Mouse (Mus musculus) T-helper 17 cell (primary cell): Measurements from ENCODE around the gene Adamts3.

ENCODE experiments used
- in situ Hi-C, 2 experiments: fragments of 300-600 bp; cut with MboI, MseI; formaldehyde crosslinking; loops; 1 replicate in 1 of 2; 2 replicates in 1 of 2; pipeline ENCODE4 v1.15.1; 2025; ENCODE audit warnings: high pct_unique_total_duplicates in 2 of 2

The Adamts3 gene

GRCm38 (mm10) chr5:89883051-89883907, at the start of gene Adamts3:
Gene Adamts3, minus strand, starts transcription at chr5:89883334.
- in situ Hi-C loops: no loop called here

GRCm38 (mm10) chr5:89931511-89931910, 48.4 kb upstream of the Adamts3 start:
- in situ Hi-C loops: no loop called here

- in situ Hi-C loops: no loop called here
These were observed 29.2 kb upstream of the Adamts3 start for GRCm38 (mm10) chr5:89912359-89912758.

GRCm38 (mm10) chr5:89911950-89912349, 28.8 kb upstream of the Adamts3 start:
- in situ Hi-C loops: no loop called here

- in situ Hi-C loops: no loop called here
These were observed 28.4 kb upstream of the Adamts3 start for GRCm38 (mm10) chr5:89911508-89911907.

GRCm38 (mm10) chr5:89906884-89907431, 23.8 kb upstream of the Adamts3 start:
- in situ Hi-C loops: no loop called here

GRCm38 (mm10) chr5:89901026-89901425, 17.9 kb upstream of the Adamts3 start:
- in situ Hi-C loops: no loop called here

- in situ Hi-C loops: no loop called here
These were observed 14.4 kb upstream of the Adamts3 start for GRCm38 (mm10) chr5:89897495-89897894.

GRCm38 (mm10) chr5:89895520-89895919, 12.4 kb upstream of the Adamts3 start:
- in situ Hi-C loops: no loop called here

GRCm38 (mm10) chr5:89884991-89885390, 1.9 kb upstream of the Adamts3 start:
- in situ Hi-C loops: no loop called here

GRCm38 (mm10) chr5:89883908-89884204, 722 bp upstream of the Adamts3 start:
- in situ Hi-C loops: no loop called here

GRCm38 (mm10) chr5:89882091-89882734, 921 bp downstream of the Adamts3 start:
- in situ Hi-C loops: no loop called here

- in situ Hi-C loops: no loop called here
These were observed 1.7 kb downstream of the Adamts3 start for GRCm38 (mm10) chr5:89881425-89881824.

- in situ Hi-C loops: no loop called here
These were observed 4.2 kb downstream of the Adamts3 start for GRCm38 (mm10) chr5:89878866-89879392.

- in situ Hi-C loops: no loop called here
These were observed 10.5 kb downstream of the Adamts3 start for GRCm38 (mm10) chr5:89872661-89873060.

GRCm38 (mm10) chr5:89859603-89860002, 23.5 kb downstream of the Adamts3 start:
- in situ Hi-C loops: no loop called here

GRCm38 (mm10) chr5:89858837-89859236, 24.3 kb downstream of the Adamts3 start:
- in situ Hi-C loops: no loop called here

GRCm38 (mm10) chr5:89846551-89846950, 36.6 kb downstream of the Adamts3 start:
- in situ Hi-C loops: no loop called here

- in situ Hi-C loops: no loop called here
These were observed 38.8 kb downstream of the Adamts3 start for GRCm38 (mm10) chr5:89844354-89844753.

- in situ Hi-C loops: no loop called here
These were observed 39.7 kb downstream of the Adamts3 start for GRCm38 (mm10) chr5:89843478-89843877.

GRCm38 (mm10) chr5:89839627-89840026, 43.5 kb downstream of the Adamts3 start:
- in situ Hi-C loops: loop anchor here in 1 of 2 experiments (10.0 kb wide), 1 partner anchor 355 kb away; no protein-coding TSS in a partner anchor

GRCm38 (mm10) chr5:89821175-89821574, 62.0 kb downstream of the Adamts3 start:
- in situ Hi-C loops: no loop called here
